Mouse (Mus musculus): Measurements from ENCODE around the gene Hadh. TPM values are rescaled to one million over a fixed set of nuclear protein-coding genes. Genes with fewer than 3 reads are reported as not detected.

Hadh gene
- polyA plus RNA-seq, 1 experiment: 70.7 TPM

DNA sequence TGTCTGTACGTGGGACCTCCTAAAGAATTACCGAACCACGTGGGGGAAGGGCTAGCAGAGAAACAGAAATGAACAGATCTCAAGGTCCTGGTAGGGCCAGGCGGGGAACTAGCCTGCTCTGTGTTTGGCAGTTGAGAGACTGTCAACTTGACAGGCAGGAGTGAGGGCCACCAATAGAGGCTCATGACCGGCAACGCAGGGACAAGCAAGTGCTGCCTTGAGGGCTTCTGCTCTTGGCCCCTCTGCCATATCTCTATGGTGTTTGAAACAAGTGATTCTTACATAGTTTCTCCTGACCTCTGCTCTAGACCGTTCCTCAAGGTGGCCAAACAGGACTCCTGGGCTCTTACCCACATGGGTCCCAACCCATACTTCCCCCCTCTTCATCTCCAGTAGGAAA lies 20.3 kb downstream of the Hadh start:
- TF ChIP-seq POLR2AphosphoS2 (IDR thresholded peaks at IDR 0.05; ENCODE audit: insufficient read length, low read depth): no peak
- no peak for TF ChIP-seq TCF3 (IDR thresholded peaks at IDR 0.05; ENCODE audit: insufficient read length, low read depth)
- no peak for TF ChIP-seq POLR2A (IDR thresholded peaks at IDR 0.05; ENCODE audit: insufficient read length, low read depth)
- no peak for TF ChIP-seq MAX (IDR thresholded peaks at IDR 0.05; ENCODE audit: low read depth)
- no peak for TF ChIP-seq USF1 (IDR thresholded peaks at IDR 0.05; ENCODE audit: low read depth)
- TF ChIP-seq CEBPB (IDR thresholded peaks at IDR 0.05; ENCODE audit: insufficient read depth, poor library complexity, severe bottlenecking): no peak
- TF ChIP-seq MYOD1 (IDR thresholded peaks at IDR 0.05; ENCODE audit: control insufficient read depth in 1 of 3, insufficient read length in 2 of 3, low read depth in 2 of 3): no peak
- no peak for TF ChIP-seq SRF (IDR thresholded peaks at IDR 0.05; ENCODE audit: control insufficient read depth, insufficient read length, low read depth)
- no peak for TF ChIP-seq TCF12 (IDR thresholded peaks at IDR 0.05; ENCODE audit: insufficient read depth, poor library complexity, severe bottlenecking)
- TF ChIP-seq REST (IDR thresholded peaks at IDR 0.05; ENCODE audit: insufficient read depth, insufficient read length): no peak
- H3ac ChIP-seq (ENCODE audit: control insufficient read depth, insufficient read length): no peak overlapping the region
- H3K79me2 ChIP-seq (ENCODE audit: control insufficient read depth, insufficient read depth): no peaks in the 10 kb centered on the region
- no peaks in the 10 kb centered on the region for H3K36me3 ChIP-seq (ENCODE audit: control insufficient read depth, insufficient read depth)
- H3K4me3 ChIP-seq: no peak overlapping the region
- no peak overlapping the region for H3K4me2 ChIP-seq (ENCODE audit: low read depth)
- H3K27me3 ChIP-seq (ENCODE audit: control insufficient read depth, insufficient read depth, insufficient read length): no peaks in the 10 kb centered on the region

DNA sequence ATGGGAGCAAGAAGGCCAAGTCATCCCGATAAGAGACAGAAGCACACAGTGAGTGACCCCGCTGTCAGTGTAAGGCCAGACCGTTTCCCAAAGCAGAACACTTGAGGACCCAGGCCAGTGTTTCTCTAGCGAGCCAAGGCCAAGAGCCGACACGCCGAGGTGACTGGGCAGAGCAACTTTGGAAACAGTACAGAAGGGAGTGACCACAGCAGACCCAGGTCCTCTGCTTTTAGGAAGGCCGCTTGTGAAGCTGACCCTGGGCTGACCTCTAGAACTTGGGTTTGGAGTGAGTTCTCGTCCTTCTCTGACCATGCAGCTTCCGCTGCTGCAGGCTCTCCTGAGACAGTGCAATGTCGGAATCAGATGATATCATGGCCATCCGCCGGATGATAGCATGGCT lies 20.9 kb downstream of the Hadh start:
- Histone ChIP-seq H3K27me3 (ENCODE audit: control insufficient read depth, insufficient read depth, insufficient read length) (no peaks in the 10 kb centered on the region), H3K36me3 (ENCODE audit: control insufficient read depth, insufficient read depth) (no peaks in the 10 kb centered on the region), H3K4me2 (ENCODE audit: low read depth) (no peak overlapping the region), H3K79me2 (ENCODE audit: control insufficient read depth, insufficient read depth) (no peaks in the 10 kb centered on the region), H3K4me3 (no peak overlapping the region), H3ac (ENCODE audit: control insufficient read depth, insufficient read length) (no peak overlapping the region)
- no peak for TF ChIP-seq USF1 (IDR thresholded peaks at IDR 0.05; ENCODE audit: low read depth)
- TF ChIP-seq POLR2A (IDR thresholded peaks at IDR 0.05; ENCODE audit: insufficient read length, low read depth): no peak
- TF ChIP-seq TCF3 (IDR thresholded peaks at IDR 0.05; ENCODE audit: insufficient read length, low read depth): no peak
- no peak for TF ChIP-seq TCF12 (IDR thresholded peaks at IDR 0.05; ENCODE audit: insufficient read depth, poor library complexity, severe bottlenecking)
- no peak for TF ChIP-seq POLR2AphosphoS2 (IDR thresholded peaks at IDR 0.05; ENCODE audit: insufficient read length, low read depth)
- TF ChIP-seq CEBPB (IDR thresholded peaks at IDR 0.05; ENCODE audit: insufficient read depth, poor library complexity, severe bottlenecking): no peak
- no peak for TF ChIP-seq SRF (IDR thresholded peaks at IDR 0.05; ENCODE audit: control insufficient read depth, insufficient read length, low read depth)
- no peak for TF ChIP-seq MAX (IDR thresholded peaks at IDR 0.05; ENCODE audit: low read depth)
- no peak for TF ChIP-seq E2F4 (IDR thresholded peaks at IDR 0.05; ENCODE audit: insufficient read depth)
- TF ChIP-seq REST (IDR thresholded peaks at IDR 0.05; ENCODE audit: insufficient read depth, insufficient read length): no peak
- no peak for TF ChIP-seq MYOD1 (IDR thresholded peaks at IDR 0.05; ENCODE audit: control insufficient read depth in 1 of 3, insufficient read length in 2 of 3, low read depth in 2 of 3)
- no peak for TF ChIP-seq MYOG (IDR thresholded peaks at IDR 0.05; ENCODE audit: control insufficient read depth in 1 of 3, insufficient read depth in 1 of 3, insufficient read length in 2 of 3, low read depth in 2 of 3)

DNA sequence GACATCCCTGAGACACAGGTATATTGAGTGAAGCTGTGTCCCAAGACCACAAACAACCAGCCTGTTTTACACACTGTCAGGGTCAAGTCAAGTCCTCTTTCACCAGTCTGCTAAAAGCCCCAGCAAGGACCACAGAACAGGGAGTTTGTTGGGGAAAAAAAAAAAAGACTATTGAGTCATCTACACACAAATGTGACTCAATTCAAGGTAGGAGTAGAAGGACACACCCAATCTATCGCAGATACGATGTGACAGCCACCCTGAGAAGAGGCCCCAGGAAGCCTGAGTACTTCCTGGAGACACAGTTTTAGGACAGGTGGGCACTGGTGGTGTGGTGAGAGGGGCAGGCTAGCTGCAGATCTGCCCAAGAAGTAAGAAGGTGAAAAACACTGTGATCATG lies 21.6 kb downstream of the Hadh start:
- Histone ChIP-seq H3K4me2 (ENCODE audit: low read depth) (no peak overlapping the region), H3K36me3 (ENCODE audit: control insufficient read depth, insufficient read depth) (no peaks in the 10 kb centered on the region), H3K4me3 (no peak overlapping the region), H3K27me3 (ENCODE audit: control insufficient read depth, insufficient read depth, insufficient read length) (no peaks in the 10 kb centered on the region), H3K79me2 (ENCODE audit: control insufficient read depth, insufficient read depth) (no peaks in the 10 kb centered on the region), H3ac (ENCODE audit: control insufficient read depth, insufficient read length) (no peak overlapping the region)
- no peak for TF ChIP-seq E2F4 (IDR thresholded peaks at IDR 0.05; ENCODE audit: insufficient read depth)
- TF ChIP-seq TCF12 (IDR thresholded peaks at IDR 0.05; ENCODE audit: insufficient read depth, poor library complexity, severe bottlenecking): no peak
- no peak for TF ChIP-seq MYOD1 (IDR thresholded peaks at IDR 0.05; ENCODE audit: control insufficient read depth in 1 of 3, insufficient read length in 2 of 3, low read depth in 2 of 3)
- TF ChIP-seq REST (IDR thresholded peaks at IDR 0.05; ENCODE audit: insufficient read depth, insufficient read length): no peak
- TF ChIP-seq POLR2A (IDR thresholded peaks at IDR 0.05; ENCODE audit: insufficient read length, low read depth): no peak

- no peaks in the 10 kb centered on the region for H3K36me3 ChIP-seq (ENCODE audit: control insufficient read depth, insufficient read depth)
- TF ChIP-seq MYOG (IDR thresholded peaks at IDR 0.05; ENCODE audit: control insufficient read depth in 1 of 3, insufficient read depth in 1 of 3, insufficient read length in 2 of 3, low read depth in 2 of 3): no peak
- no peak for TF ChIP-seq E2F4 (IDR thresholded peaks at IDR 0.05; ENCODE audit: insufficient read depth)
- no peak for TF ChIP-seq TCF12 (IDR thresholded peaks at IDR 0.05; ENCODE audit: insufficient read depth, poor library complexity, severe bottlenecking)
- no peak for TF ChIP-seq TCF3 (IDR thresholded peaks at IDR 0.05; ENCODE audit: insufficient read length, low read depth)
- TF ChIP-seq MYOD1 (IDR thresholded peaks at IDR 0.05; ENCODE audit: control insufficient read depth in 1 of 3, insufficient read length in 2 of 3, low read depth in 2 of 3): no peak
- TF ChIP-seq POLR2AphosphoS2 (IDR thresholded peaks at IDR 0.05; ENCODE audit: insufficient read length, low read depth): no peak
- no peak for TF ChIP-seq CEBPB (IDR thresholded peaks at IDR 0.05; ENCODE audit: insufficient read depth, poor library complexity, severe bottlenecking)
- TF ChIP-seq POLR2A (IDR thresholded peaks at IDR 0.05; ENCODE audit: insufficient read length, low read depth): no peak
- no peak for TF ChIP-seq SRF (IDR thresholded peaks at IDR 0.05; ENCODE audit: control insufficient read depth, insufficient read length, low read depth)
- TF ChIP-seq USF1 (IDR thresholded peaks at IDR 0.05; ENCODE audit: low read depth): no peak
- no peak for TF ChIP-seq REST (IDR thresholded peaks at IDR 0.05; ENCODE audit: insufficient read depth, insufficient read length)
- TF ChIP-seq MAX (IDR thresholded peaks at IDR 0.05; ENCODE audit: low read depth): no peak
- no peaks in the 10 kb centered on the region for H3K79me2 ChIP-seq (ENCODE audit: control insufficient read depth, insufficient read depth)
- no peaks in the 10 kb centered on the region for H3K27me3 ChIP-seq (ENCODE audit: control insufficient read depth, insufficient read depth, insufficient read length)
- no peak overlapping the region for H3K4me3 ChIP-seq
- no peak overlapping the region for H3ac ChIP-seq (ENCODE audit: control insufficient read depth, insufficient read length)
- no peak overlapping the region for H3K4me2 ChIP-seq (ENCODE audit: low read depth)
These were observed 23.5 kb downstream of the Hadh start for GRCm38 (mm10) chr3:131248444-131248843.

DNA sequence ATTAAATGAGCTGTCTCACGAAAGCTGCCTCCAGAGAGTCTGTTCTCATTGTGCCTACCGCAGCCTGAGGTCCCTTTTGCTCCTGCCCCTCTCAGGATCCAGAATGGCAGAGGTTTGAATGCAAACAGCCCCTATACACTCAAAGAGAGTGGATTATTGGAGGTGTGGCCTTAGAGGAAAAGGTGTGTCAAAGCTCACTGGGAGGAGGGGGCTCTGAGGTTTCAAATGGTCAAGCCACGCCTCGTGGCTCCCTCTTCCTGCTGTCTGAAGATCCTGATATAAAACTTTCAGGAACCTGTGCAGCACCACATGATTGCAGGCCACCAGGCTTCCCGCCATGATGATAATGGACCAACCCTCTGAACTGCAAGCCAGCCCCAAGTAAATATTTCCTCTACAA lies 24.1 kb downstream of the Hadh start:
- Histone ChIP-seq H3K79me2 (ENCODE audit: control insufficient read depth, insufficient read depth) (no peaks in the 10 kb centered on the region), H3K4me2 (ENCODE audit: low read depth) (no peak overlapping the region), H3K4me3 (no peak overlapping the region), H3K27me3 (ENCODE audit: control insufficient read depth, insufficient read depth, insufficient read length) (no peaks in the 10 kb centered on the region), H3ac (ENCODE audit: control insufficient read depth, insufficient read length) (no peak overlapping the region), H3K36me3 (ENCODE audit: control insufficient read depth, insufficient read depth) (no peaks in the 10 kb centered on the region)
- no peak for TF ChIP-seq MYOD1 (IDR thresholded peaks at IDR 0.05; ENCODE audit: control insufficient read depth in 1 of 3, insufficient read length in 2 of 3, low read depth in 2 of 3)
- TF ChIP-seq MAX (IDR thresholded peaks at IDR 0.05; ENCODE audit: low read depth): no peak
- no peak for TF ChIP-seq POLR2A (IDR thresholded peaks at IDR 0.05; ENCODE audit: insufficient read length, low read depth)
- no peak for TF ChIP-seq E2F4 (IDR thresholded peaks at IDR 0.05; ENCODE audit: insufficient read depth)
- no peak for TF ChIP-seq TCF12 (IDR thresholded peaks at IDR 0.05; ENCODE audit: insufficient read depth, poor library complexity, severe bottlenecking)

Data from myocyte (in vitro differentiated cells).